Mouse (Mus musculus) limb, embryonic 15.5 days (tissue): ENCODE results near the gene Sohlh2. TPM values are rescaled to one million over a fixed set of nuclear protein-coding genes. Genes with fewer than 3 reads are reported as not detected.

Source experiments
- ATAC-seq: fragments of 200-750 bp; cut with Nextera tagmentation; 2 replicates; pipeline ENCODE4 v1.8.0; 2017; ENCODE audit warnings: low read depth, moderate TSS enrichment; ENCODE audit not compliant: insufficient number of reproducible peaks, low FRiP score, low TSS enrichment
- H3K27ac ChIP-seq: fragments of 300-500 bp; sonication (generic); 2 replicates; pipeline ENCODE4 v1.5.1; 2015; ENCODE audit warnings: moderate library complexity, mild to moderate bottlenecking, inconsistent platforms
- H3K27me3 ChIP-seq: fragments of 300-500 bp; sonication (generic); 2 replicates; pipeline ENCODE4 v1.6.1; 2015; ENCODE audit warnings: inconsistent platforms
- H3K36me3 ChIP-seq: fragments of 300-500 bp; sonication (generic); 2 replicates; pipeline ENCODE4 v1.6.1; 2015; ENCODE audit warnings: inconsistent platforms
- H3K4me1 ChIP-seq: fragments of 300-500 bp; sonication (generic); 2 replicates; pipeline ENCODE4 v1.6.1; 2015; ENCODE audit warnings: inconsistent platforms
- H3K4me2 ChIP-seq: fragments of 300-500 bp; sonication (generic); 2 replicates; pipeline ENCODE4 v1.6.1; 2015; ENCODE audit warnings: mild to moderate bottlenecking, inconsistent platforms
- H3K4me3 ChIP-seq: fragments of 300-500 bp; sonication (generic); 2 replicates; pipeline ENCODE4 v1.5.1; 2015; ENCODE audit warnings: mild to moderate bottlenecking, inconsistent platforms
- H3K9ac ChIP-seq: fragments of 300-500 bp; sonication (generic); 2 replicates; pipeline ENCODE4 v1.6.1; 2015; ENCODE audit warnings: inconsistent platforms
- H3K9me3 ChIP-seq: fragments of 300-500 bp; sonication (generic); 2 replicates; pipeline ENCODE4 v1.6.1; 2016; ENCODE audit warnings: inconsistent platforms
- WGBS: fragments of 180-500 bp; shearing (Covaris S2); methylation state at CpG from one replicate; pipeline ENCODE4 v1.1.7; 2015; 5-methylcytosine and 5-hydroxymethylcytosine counted together
- microRNA-seq: library from miRNA; unstranded; fragments of <30 nt; microRNA quantifications from one replicate; pipeline ENCODE4, GENCODE M21; 2016
- polyA plus RNA-seq: library from polyadenylated mRNA; unstranded; fragments of >200 nt; fragmentation: Nextera tagmentation; extraction: Ambion mirVana; gene quantifications from 2 replicates; pipeline ENCODE4 v1.2.1, GENCODE M21; 2015

The Sohlh2 gene
- polyA plus RNA-seq, 1 experiment from 2014 or later = 0.12 TPM

DNA sequence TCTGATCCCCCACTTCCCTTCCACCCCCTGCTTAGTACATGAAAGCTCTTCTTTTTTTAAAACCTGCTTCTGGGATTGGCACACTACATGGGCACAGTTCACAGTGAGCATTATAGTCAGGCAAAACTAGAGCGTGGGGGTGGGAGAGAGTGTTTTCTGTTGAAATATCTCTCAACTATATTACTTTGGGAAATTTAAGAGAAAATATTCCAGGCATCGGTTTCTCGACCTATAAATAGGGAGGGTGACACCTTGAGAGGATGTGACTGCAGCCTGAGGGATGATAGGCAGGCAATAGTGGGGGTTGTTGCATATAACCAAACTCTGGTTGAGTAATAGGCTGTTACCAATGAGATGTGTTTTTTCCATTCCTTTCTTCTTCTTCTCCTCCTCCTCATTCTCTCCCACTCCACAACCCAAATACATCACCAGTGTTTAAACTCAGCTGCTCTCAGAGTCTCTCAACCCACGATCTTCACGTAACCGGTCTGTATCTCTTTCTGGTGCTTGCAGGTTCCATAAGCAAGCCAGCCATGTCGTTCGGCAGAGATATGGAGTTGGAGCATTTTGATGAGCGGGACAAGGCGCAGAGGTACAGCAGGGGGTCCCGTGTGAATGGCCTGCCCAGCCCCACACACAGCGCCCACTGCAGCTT lies 64.9 kb downstream of the Sohlh2 start:
- Histone ChIP-seq H3K9me3 (no peaks in the 10 kb centered on the region), H3K27ac (no peak overlapping the region), H3K4me1 (peaks cover 32% of the 10 kb centered on the region), H3K9ac (no peak overlapping the region), H3K27me3 (0 out of 2 replicates have a peak, but pooled peaks cover 3% of the 10 kb centered on the region), H3K36me3 (0 out of 2 replicates have a peak, but pooled peaks cover 6% of the 10 kb centered on the region), H3K4me2 (no peak overlapping the region), H3K4me3 (no peak overlapping the region)
- WGBS = 88% methylated on average over 12 of the region's 12 CpGs
- no peak for ATAC-seq

DNA sequence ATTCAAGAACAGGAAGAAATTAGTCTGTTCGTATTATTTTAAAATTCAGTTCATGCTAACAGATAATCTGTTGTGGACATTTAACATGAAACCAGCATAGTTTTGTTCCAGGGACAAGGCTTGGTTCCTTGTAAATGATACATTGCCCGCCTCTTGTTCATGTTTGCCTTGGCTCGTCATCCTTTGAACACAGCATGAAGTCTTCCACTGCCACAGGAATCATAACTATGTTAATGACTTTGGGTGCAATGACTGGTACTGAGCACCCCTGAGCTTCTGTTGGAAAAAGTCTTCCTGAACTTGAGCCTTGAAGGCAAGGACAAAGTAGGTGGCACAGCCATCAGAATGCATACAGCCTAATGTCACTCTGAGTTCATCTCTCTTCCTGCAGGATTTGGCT lies 66.2 kb downstream of the Sohlh2 start:
- no peak overlapping the region for H3K4me2 ChIP-seq
- no peaks in the 10 kb centered on the region for H3K27me3 ChIP-seq
- 68% methylated on average over 3 of the region's 3 CpGs for WGBS
- peaks cover 21% of the 10 kb centered on the region for H3K4me1 ChIP-seq
- H3K9me3 ChIP-seq = no peaks in the 10 kb centered on the region
- H3K36me3 ChIP-seq = 0 out of 2 replicates have a peak, but pooled peaks cover 6% of the 10 kb centered on the region
- no peak overlapping the region for H3K4me3 ChIP-seq
- no peak overlapping the region for H3K9ac ChIP-seq
- ATAC-seq = no peak
- H3K27ac ChIP-seq = no peak overlapping the region

DNA sequence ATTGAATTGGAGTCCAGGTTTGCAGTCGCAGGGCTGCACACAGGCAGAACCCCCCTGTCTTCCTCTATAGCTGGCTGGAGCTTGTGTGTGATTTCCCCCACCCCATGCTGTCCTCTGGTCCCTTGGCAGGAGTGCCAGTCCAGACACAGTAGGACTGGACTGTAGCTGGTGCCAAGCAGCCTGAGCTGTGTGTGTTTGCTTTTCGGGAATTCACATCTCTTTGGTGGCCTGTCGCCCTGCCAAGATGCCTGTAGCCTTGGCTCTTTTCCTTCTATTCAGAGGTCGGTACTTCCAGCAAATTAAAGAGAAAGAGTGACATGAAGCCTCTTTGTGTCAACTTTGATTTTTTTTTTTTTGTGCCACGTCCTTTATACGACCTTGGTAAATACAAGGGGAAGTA lies 66.7 kb downstream of the Sohlh2 start:
- no peak overlapping the region for H3K4me2 ChIP-seq
- H3K9ac ChIP-seq = no peak overlapping the region
- peaks cover 16% of the 10 kb centered on the region for H3K4me1 ChIP-seq
- H3K9me3 ChIP-seq = no peaks in the 10 kb centered on the region
- 0 out of 2 replicates have a peak, but pooled peaks cover 6% of the 10 kb centered on the region for H3K36me3 ChIP-seq
- no peak overlapping the region for H3K27ac ChIP-seq
- no peak for ATAC-seq
- H3K27me3 ChIP-seq = no peaks in the 10 kb centered on the region
- WGBS = 54% methylated on average over 6 of the region's 6 CpGs
- H3K4me3 ChIP-seq = no peak overlapping the region

DNA sequence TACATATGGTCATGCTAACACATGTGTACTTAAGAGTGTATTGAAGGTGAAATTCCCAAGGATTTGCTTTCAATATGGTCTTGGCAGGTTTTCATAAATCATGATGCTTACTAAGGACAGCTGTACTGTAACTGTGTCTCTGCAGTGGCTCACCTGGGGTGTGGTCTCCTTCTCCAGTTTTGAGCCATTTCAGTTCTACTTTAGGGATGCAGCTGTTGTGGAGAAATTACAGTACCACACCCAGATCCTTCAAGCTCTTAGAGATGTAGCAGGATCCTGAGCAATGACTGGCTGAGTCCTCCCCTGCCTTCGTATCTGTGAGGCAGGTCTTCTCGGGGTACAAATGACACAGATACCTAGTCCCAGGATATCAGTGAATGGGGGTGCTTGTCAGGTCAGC lies 68.8 kb downstream of the Sohlh2 start:
- peaks cover 15% of the 10 kb centered on the region; the same call in 1 of the 2 replicates for H3K4me1 ChIP-seq
- WGBS = 76% methylated on average over 2 of the region's 2 CpGs
- no peak for ATAC-seq
- H3K9me3 ChIP-seq = no peaks in the 10 kb centered on the region
- no peak overlapping the region for H3K9ac ChIP-seq
- no peak overlapping the region for H3K4me2 ChIP-seq
- no peak overlapping the region for H3K4me3 ChIP-seq
- H3K36me3 ChIP-seq = 0 out of 2 replicates have a peak, but pooled peaks cover 10% of the 10 kb centered on the region
- no peaks in the 10 kb centered on the region for H3K27me3 ChIP-seq
- no peak overlapping the region; the same call in 1 of the 2 replicates for H3K27ac ChIP-seq

Small RNA genes lying within 50 kb of the gene (microRNA-seq; reads per million reads assigned to microRNA genes)
- gene Gm22029 = not detected

Other genes starting within 250 kb of the Sohlh2 start
- 1.4 and 1.5 TPM in 2 replicates for gene Ccna1, start 126.5 kb upstream of the Sohlh2 start, polyA plus RNA-seq
- gene Spg20, start 69.9 kb upstream of the Sohlh2 start, polyA plus RNA-seq = 75.9 and 78.2 TPM in 2 replicates
- 0.11 and 0.13 TPM in 2 replicates for gene Ccdc169, start 44.7 kb upstream of the Sohlh2 start, polyA plus RNA-seq
- 70.1 and 88.5 TPM in 2 replicates for gene Dclk1, start 60.3 kb downstream of the Sohlh2 start, polyA plus RNA-seq